Comparison of ENCODE assay signal across 15 mouse cellular contexts in the genomic region with DNA sequence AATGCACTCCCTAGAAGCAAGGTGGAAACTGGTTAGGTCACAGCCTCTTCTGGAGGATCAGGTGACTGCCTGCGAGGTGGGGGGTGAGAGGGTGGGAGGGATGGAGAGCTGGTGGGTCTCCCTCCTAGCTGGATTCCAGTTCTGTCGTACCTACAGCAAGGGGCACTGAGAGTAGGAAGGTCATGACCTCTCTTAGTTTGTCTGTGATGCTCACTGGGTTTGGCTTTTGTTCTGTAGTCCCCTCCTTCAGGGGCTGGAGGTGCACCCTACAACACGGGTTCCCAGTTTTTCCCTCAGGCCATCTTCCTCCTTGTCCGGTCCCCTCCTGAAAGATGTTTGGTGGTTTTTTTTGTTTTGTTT. TPM values are rescaled to one million over a fixed set of nuclear protein-coding genes. Genes with fewer than 3 reads are reported as not detected.
DNase-seq lines count a peak whose midpoint lies in the region; ATAC-seq and TF ChIP-seq lines count a peak whose summit lies in the region.
"Had no signal": no experiment of that assay in that cellular context is flagged by ENCODE, and none has a peak within 500 bp of the region (broad histone marks: within the 10 kb centered on the region; RNA-seq: fewer than 3 reads in every experiment).

No protein-coding gene starts in this region.

- peaks cover 7% of the 10 kb centered on the region for H3K4me1 ChIP-seq in cerebellum, adult 2 months (ENCODE audit: control insufficient read depth, insufficient read depth, low read length)
- H3K4me1 ChIP-seq in heart, embryonic 15.5 days (replicated peaks): peaks cover 15% of the 10 kb centered on the region
- H3K4me1 ChIP-seq in ES-Bruce4 (ENCODE audit: control insufficient read depth, insufficient read depth, low read length): peaks cover 3% of the 10 kb centered on the region
- peaks cover 15% of the 10 kb centered on the region for H3K4me1 ChIP-seq in heart, embryonic 16.5 days (ENCODE audit: control insufficient read depth, insufficient read depth, low read length)

- no peaks in the 10 kb centered on the region for H3K9me3 ChIP-seq in heart, embryonic 15.5 days (replicated peaks)
- 0 out of 2 replicates have a peak, but pooled peaks cover 2% of the 10 kb centered on the region for H3K9me3 ChIP-seq in ES-Bruce4 (replicated peaks; ENCODE audit: control insufficient read depth, insufficient read depth, low read length, poor library complexity, severe bottlenecking)
- H3K9me3 ChIP-seq in heart, embryonic 16.5 days (replicated peaks; ENCODE audit: control insufficient read depth, low read length): peaks cover 4% of the 10 kb centered on the region

- no peak for TF ChIP-seq CTCF in cerebellum, adult 2 months (IDR thresholded peaks at IDR 0.05; ENCODE audit: borderline replicate concordance, insufficient read depth, low read depth, low read length)
- TF ChIP-seq CTCF in ES-Bruce4 (IDR thresholded peaks at IDR 0.05; ENCODE audit: low read depth, low read length): no peak
- no peak for TF ChIP-seq CTCF in gastrocnemius, adult 2 months (IDR thresholded peaks at IDR 0.05)

- TF ChIP-seq EP300 in ES-Bruce4 (IDR thresholded peaks at IDR 0.05; ENCODE audit: insufficient read depth, low read depth, low read length): peak; percentile 86; the same call in 1 of the 2 replicates

- no peaks in the 10 kb centered on the region for H3K27me3 ChIP-seq in cerebellum, adult 2 months (ENCODE audit: control insufficient read depth, insufficient read depth, low read length)
- H3K27me3 ChIP-seq in heart, embryonic 15.5 days: no peaks in the 10 kb centered on the region
- H3K27me3 ChIP-seq in ES-Bruce4 (ENCODE audit: control insufficient read depth, insufficient read depth, low read length, poor library complexity, severe bottlenecking): no peaks in the 10 kb centered on the region
- H3K27me3 ChIP-seq in heart, embryonic 16.5 days (ENCODE audit: control insufficient read depth, insufficient read depth, low read length): no peaks in the 10 kb centered on the region

- 63% methylated on average over 4 of the region's 4 CpGs for WGBS in cerebellum, adult 2 months
- 52% methylated on average over 4 of the region's 4 CpGs for WGBS in heart, embryonic 15.5 days
- 43% methylated on average over 4 of the region's 4 CpGs for WGBS in heart, embryonic 16.5 days

- H3K4me2 ChIP-seq in heart, embryonic 15.5 days: no peak overlapping the region
- no peak overlapping the region for H3K4me2 ChIP-seq in heart, embryonic 16.5 days (ENCODE audit: low read depth, low read length)

- no peak for ATAC-seq in heart, embryonic 15.5 days (replicated peaks; ENCODE audit: insufficient number of reproducible peaks, insufficient read depth, low FRiP score, low read depth)
- no peak for ATAC-seq in heart, embryonic 16.5 days (replicated peaks; ENCODE audit: extremely low read depth, insufficient read depth, low FRiP score)
- ATAC-seq: forebrain, embryonic 14.5 days had no signal

- intact Hi-C loops in heart, postnatal 25 days (cut with DNase I): loop anchor here (5.0 kb wide), 1 partner anchor 274 kb away; a partner anchor contains a TSS
- intact Hi-C loops in gastrocnemius, adult 2 months (cut with DNase I): loop anchor here (5.0 kb wide), 1 partner anchor 109 kb away; a partner anchor contains a TSS

- TF ChIP-seq POLR2A in cerebellum, adult 2 months (IDR thresholded peaks at IDR 0.05; ENCODE audit: borderline replicate concordance, insufficient read depth, low read length): no peak
- TF ChIP-seq POLR2A in ES-Bruce4 (IDR thresholded peaks at IDR 0.05; ENCODE audit: insufficient read depth, low read length): no peak

- peak overlapping the region; percentile 99; the same call in 1 of the 2 replicates for H3K27ac ChIP-seq in cerebellum, adult 2 months (ENCODE audit: insufficient read depth, low read length)
- H3K27ac ChIP-seq in heart, embryonic 15.5 days: 0 out of 2 replicates have a peak overlapping the region, but pooled peaks have one; percentile 90
- peak overlapping the region; percentile 62 for H3K27ac ChIP-seq in ES-Bruce4 (ENCODE audit: insufficient read depth, low read length)
- H3K27ac ChIP-seq in heart, embryonic 16.5 days (ENCODE audit: low read length): peak overlapping the region; percentile 94
- no peak overlapping the region for H3K27ac ChIP-seq in gastrocnemius, adult 2 months
- H3K27ac ChIP-seq: kidney, postnatal 0 days; liver, embryonic 14.5 days had no signal

- no peak overlapping the region for H3K9ac ChIP-seq in heart, embryonic 15.5 days
- H3K9ac ChIP-seq in ES-Bruce4 (ENCODE audit: low read depth, poor library complexity, severe bottlenecking): peak overlapping the region; percentile 87
- H3K9ac ChIP-seq in heart, embryonic 16.5 days (ENCODE audit: low read length): no peak overlapping the region
- H3K9ac ChIP-seq: liver, embryonic 14.5 days had no signal

- DNase-seq in cerebellum, adult 2 months: peak in 1 of 2 experiments; percentile 23
- DNase-seq in cerebellum, postnatal 25 days: no peak
- DNase-seq in heart, postnatal 25 days (ENCODE audit: low spot score): no peak
- no peak for DNase-seq in right cerebral cortex, postnatal 25 days
- no peak for DNase-seq in gastrocnemius, adult 2 months
- DNase-seq: cerebellum, postnatal 36 days; gastrocnemius, postnatal 14 days; left cerebral cortex, postnatal 4 days; lung, postnatal 14 days had no signal

- H3K4me3 ChIP-seq in cerebellum, adult 2 months (replicated peaks; ENCODE audit: insufficient read depth, low read depth, low read length): no peak overlapping the region
- no peak overlapping the region for H3K4me3 ChIP-seq in heart, embryonic 15.5 days
- H3K4me3 ChIP-seq in ES-Bruce4 (ENCODE audit: low read depth, low read length): no peak overlapping the region
- no peak overlapping the region for H3K4me3 ChIP-seq in heart, embryonic 16.5 days (ENCODE audit: low read length)
- H3K4me3 ChIP-seq in gastrocnemius, adult 2 months: no peak overlapping the region

- H3K36me3 ChIP-seq in heart, embryonic 15.5 days: no peaks in the 10 kb centered on the region
- peaks cover 12% of the 10 kb centered on the region for H3K36me3 ChIP-seq in ES-Bruce4 (ENCODE audit: control insufficient read depth, insufficient read depth, low read length, poor library complexity, severe bottlenecking)
- no peaks in the 10 kb centered on the region for H3K36me3 ChIP-seq in heart, embryonic 16.5 days (ENCODE audit: control insufficient read depth, insufficient read depth)

RNA-seq across cellular contexts. Expression of a gene that starts 1.7 kb away (rescaled TPM):
- 422 and 482 TPM in 2 replicates for polyA plus RNA-seq in cerebellum, adult 2 months (2012; rRNA removed)
- 288 and 291 TPM in 2 replicates for polyA plus RNA-seq in heart, embryonic 15.5 days (2015; fragmentation: Nextera tagmentation; extraction: Ambion mirVana)
- over 10,000 TPM; 10,772 to 12,207 TPM for total RNA-seq in heart, postnatal 25 days (2021)
- polyA plus RNA-seq in ES-Bruce4 (2011; ENCODE audit: insufficient read depth, insufficient read length, low read depth, missing spikeins): 165 and 177 TPM in 2 replicates
- polyA plus RNA-seq in heart, embryonic 16.5 days (2015; fragmentation: Nextera tagmentation; extraction: Ambion mirVana): 306 and 316 TPM in 2 replicates
- total RNA-seq in gastrocnemius, adult 2 months (2021): 100 to 1,000 TPM; 387 to 963 TPM
